Mouse (Mus musculus) 3134 (cell line): Measurements from ENCODE around the gene Hist1h3d.
"Not testable (repeated sequence)": the region's sequence is repeated elsewhere in the genome, so short reads cannot be mapped to it uniquely, and the experiment has no call there.

Source experiments
- DNase-seq: peaks from one replicate; pipeline ENCODE4 v3.0.0-alpha.2; 2011; ENCODE audit warnings: low spot score; ENCODE audit not compliant: insufficient read length; ENCODE audit errors: extremely low read depth

The Hist1h3d gene

DNA sequence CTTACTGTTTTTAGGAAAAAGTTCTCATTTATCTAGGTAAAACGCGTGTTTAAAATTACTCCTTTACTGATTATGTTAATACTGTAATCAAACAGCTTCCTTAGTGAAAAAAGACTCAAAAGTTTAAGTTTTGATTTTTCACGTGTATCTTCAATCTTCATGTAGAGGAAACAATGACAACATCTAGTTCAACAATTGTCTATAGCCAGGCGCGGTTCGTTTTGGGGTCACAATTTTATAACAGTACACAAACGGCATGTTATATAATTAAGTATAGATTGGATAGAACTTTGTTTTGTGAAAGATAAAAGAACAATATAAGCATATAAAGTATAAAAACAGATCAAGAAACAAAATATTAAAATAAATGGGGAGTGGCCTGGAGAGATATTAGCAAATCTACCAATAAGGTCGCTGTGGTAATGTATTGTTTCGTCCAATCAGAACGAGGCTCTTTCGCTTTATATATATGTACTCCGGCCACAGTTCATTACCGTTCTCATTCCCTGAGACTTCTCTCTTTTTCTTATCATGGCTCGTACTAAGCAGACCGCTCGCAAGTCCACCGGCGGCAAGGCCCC, at the start of gene Hist1h3d:
Hist1h3d (plus strand) TSS at position 493 of the 581 bp plus-strand sequence.
- DNase-seq: peak; percentile 88

DNA sequence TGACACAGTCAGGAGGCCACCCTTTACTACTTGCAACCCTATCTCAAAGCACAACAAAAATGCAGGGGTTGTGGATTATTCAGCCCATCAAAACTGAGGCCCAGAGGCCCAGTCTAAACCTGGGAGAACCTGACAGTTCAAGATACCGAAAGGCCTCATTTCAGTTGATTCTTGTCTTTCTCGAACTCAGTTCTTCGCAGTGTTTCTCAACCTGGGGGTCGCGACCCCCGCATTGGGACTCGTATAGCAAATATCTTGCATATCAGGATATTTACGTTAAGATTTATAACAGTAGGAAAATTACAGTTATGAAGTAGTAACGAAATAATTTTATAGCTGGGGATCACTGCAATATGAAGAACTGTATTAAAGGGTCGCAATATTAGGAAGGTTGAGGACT, 49.7 kb upstream of the Hist1h3d start:
- DNase-seq: no peak

- peak; percentile 51 for DNase-seq
Measured at GRCm38 (mm10) chr13:23526312-23526711, 49.3 kb upstream of the Hist1h3d start.

DNA sequence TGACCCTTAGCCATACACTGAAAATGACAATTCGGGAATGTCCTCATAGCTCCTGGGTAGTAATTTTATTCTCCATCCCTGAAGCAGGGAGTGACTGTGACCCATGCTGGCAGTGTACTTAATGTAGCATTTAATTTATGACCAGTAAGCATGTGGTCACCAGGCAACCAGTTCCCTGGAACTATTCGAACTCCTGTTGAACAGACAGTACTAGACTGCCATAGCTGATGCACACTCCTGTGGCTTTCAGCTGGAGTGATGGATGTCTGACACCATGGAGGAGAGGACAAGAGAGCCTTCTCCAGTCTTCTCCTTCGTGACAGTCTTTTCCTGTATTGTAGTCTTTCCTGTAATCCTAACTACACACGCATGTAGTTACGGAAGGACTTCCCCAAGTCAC, 46.6 kb upstream of the Hist1h3d start:
- no peak for DNase-seq

GRCm38 (mm10) chr13:23529480-23530165, 45.9 kb upstream of the Hist1h3d start:
- no peak for DNase-seq

DNA sequence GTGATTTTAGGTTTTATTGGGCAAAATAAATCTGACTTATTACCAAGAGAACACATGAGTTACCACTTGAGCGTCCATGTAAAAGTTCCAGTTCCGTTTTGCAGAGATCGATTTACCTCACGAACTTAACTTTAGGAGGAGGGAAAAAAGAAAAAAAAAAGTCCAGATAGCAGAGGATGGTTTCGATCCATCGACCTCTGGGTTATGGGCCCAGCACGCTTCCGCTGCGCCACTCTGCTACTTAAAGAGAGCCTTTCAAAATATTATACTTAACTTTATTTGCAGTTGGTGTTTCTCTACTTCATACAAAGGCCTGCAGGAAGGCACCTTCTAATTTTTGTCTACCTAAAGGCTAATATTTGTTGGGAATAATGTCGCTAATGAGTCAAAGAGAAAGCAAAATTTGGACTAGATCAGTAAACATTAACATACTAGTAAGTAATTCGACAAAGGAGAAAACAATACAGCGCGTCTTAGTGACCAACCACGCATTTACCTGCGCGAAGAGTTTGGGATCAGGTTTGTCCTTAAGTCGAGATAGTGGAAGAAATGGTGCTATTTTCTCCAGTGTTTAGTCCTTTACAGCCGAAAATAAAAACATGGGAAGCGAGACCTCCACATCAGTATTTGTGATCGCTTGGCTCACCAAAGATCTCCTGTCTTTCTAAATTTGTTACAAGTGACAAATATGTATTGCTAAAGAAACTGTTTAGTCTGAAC, 45.2 kb upstream of the Hist1h3d start:
- peak; percentile 70 for DNase-seq

DNA sequence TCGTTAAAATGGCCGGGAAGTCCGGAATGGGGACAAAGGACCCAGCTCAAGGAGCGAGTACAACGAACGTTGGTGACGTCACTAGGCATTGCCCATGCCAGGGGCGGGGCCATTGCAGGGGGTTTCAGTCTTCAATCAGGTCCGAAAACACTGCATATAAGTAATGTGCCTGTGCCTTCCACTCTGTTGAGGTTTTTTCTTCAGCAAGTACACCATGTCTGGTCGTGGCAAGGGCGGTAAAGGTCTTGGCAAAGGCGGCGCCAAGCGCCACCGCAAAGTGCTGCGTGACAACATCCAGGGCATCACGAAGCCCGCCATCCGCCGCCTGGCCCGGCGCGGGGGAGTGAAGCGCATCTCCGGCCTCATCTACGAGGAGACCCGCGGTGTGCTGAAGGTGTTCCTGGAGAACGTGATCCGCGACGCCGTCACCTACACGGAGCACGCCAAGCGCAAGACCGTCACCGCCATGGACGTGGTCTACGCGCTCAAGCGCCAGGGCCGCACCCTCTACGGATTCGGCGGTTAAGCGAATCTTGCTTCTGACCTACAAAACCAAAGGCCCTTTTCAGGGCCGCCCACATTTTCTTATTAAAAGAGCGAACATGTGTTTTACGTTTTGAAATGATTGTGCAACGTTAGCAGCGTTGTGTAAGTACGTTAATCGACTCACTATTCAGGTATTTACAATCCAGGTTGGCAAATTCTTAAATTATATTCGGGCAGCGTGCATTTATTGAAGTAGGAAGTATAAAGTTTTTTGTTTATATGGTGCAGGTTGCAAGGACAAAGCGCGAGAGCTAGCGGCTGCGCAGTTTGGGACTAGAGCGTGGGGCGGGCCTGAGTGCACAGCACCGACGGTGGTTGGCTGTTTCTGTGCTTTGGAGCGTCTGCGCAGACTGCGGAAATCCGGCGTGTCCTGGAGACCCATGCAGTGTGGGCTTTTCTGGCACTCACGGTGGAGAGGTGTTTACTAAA, 44.4 kb upstream of the Hist1h3d start, which contains the start of gene Hist1h4h:
Hist1h4h (plus strand) TSS at position 150 of the 975 bp plus-strand sequence.
- DNase-seq: peak; percentile 95

DNA sequence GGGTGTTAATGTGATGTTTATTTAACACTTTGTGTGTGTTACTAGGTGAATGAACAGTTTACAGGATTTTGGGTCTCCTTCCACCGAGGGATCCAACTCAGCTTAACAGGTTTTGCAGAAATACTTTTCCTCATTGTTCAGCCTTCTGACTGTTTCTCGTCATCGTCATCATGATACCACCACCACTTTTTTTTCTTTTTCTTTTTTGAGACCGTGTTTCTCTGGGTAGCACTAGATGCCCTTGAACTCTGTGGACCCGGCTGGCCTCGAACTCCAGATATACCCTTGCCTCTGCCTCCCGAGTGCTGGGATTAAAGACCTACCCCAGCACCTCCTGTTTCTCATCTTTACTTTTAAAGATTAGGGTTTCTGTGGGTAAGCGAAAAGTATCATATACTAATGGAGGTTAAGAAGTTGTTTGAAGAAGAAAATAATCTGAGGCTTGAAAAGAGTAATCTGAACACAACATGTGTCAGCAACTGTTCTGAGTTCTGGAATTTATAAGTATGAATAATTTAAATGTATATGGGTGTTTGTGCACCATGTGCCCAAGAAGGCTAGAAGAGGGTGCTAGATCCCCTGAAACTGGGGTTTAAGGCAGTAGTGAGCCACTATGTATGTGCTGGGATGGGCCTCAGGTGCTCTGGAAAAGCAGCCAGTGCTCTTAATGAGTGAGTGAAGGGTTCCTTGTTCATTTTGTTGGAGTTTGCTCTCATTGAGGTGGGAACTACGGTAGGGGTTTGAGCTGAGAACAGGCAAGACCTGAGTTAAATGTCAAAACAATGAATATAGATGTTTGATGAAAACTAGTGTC, 43.1 kb upstream of the Hist1h3d start:
- DNase-seq: no peak

DNA sequence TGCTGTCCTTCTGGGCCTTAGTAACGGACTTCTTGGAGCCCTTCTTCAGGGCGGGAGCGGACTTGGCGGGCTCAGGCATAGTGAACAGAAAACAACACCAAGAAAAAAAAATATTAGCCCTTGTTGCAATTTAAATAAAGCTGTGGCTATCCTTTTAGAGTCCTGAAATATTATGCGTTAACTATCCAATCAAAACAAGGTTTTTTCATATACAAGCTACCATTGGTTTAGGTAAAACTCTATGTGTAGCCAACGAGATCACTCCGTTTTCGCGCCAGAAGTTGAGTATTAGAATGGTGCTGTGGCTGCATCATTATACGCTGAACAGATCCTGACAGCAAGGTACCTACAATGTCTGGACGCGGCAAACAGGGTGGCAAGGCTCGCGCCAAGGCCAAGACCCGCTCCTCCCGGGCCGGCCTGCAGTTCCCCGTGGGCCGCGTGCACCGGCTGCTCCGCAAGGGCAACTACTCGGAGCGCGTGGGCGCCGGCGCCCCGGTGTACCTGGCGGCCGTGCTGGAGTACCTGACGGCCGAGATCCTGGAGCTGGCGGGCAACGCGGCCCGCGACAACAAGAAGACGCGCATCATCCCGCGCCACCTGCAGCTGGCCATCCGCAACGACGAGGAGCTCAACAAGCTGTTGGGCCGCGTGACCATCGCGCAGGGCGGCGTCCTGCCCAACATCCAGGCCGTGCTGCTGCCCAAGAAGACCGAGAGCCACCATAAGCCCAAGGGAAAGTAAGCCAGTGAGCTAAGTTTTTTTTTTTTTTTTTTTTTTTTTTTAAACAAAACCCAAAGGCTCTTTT, 41.8 kb upstream of the Hist1h3d start, which contains the start of gene Hist1h2af:
Hist1h2af (plus strand) TSS at position 347 of the 808 bp plus-strand sequence.
- peak; percentile 85 for DNase-seq

- DNase-seq: no peak
Measured at GRCm38 (mm10) chr13:23534368-23535131, 41.0 kb upstream of the Hist1h3d start.

- peak; percentile 95 for DNase-seq
Measured at GRCm38 (mm10) chr13:23535137-23536075, 40.2 kb upstream of the Hist1h3d start, which contains the start of gene Hist1h3g. Gene Hist1h3g, plus strand, starts transcription at chr13:23535422.

DNA sequence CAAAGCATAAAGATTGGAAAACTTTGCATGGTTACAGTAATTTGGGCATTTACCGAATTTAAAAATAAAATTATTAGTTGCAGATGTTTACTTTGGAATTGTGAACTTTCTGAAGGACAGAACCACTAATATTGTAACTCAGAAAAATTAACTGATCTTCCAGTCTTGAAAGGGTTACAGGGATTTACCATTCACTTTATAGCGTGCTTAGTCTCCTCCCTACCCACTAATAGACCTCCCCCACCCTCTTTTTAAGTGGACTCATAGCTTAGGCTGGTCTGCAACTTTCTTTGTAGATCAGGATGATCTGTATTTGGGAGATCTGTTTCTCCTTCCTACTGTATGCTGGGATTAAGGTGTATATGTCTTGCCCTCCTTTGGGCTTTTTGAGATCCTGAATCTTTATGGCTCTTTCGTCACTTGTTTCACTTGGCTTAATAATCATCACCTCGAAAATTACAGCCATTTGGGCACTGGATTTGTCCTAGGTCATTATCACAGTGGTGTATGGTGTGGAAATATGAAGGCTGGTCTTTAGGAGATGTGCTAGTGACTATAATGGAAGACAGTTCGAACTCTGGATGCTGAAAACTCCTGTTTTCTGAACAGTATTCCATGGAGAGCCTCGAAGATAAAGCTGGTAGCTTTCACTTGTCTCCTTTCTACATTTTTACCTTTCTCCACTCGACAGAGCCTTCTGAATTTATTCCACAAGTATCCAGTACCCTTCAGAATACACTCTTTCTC, 39.3 kb upstream of the Hist1h3d start:
- no peak for DNase-seq

- DNase-seq: no peak
Measured at GRCm38 (mm10) chr13:23537006-23537710, 38.4 kb upstream of the Hist1h3d start.

- no peak for DNase-seq
Measured at GRCm38 (mm10) chr13:23538249-23538648, 37.3 kb upstream of the Hist1h3d start.

GRCm38 (mm10) chr13:23539821-23540220, 35.7 kb upstream of the Hist1h3d start:
- DNase-seq: not testable (repeated sequence)

GRCm38 (mm10) chr13:23541497-23541896, 34.1 kb upstream of the Hist1h3d start:
- DNase-seq: no peak
